Mouse (Mus musculus) limb, embryonic 13.5 days (tissue): Measurements from ENCODE around the gene Pak6. TPM values are rescaled to one million over a fixed set of nuclear protein-coding genes. Genes with fewer than 3 reads are reported as not detected.

Experiments used
- ATAC-seq: fragments of 200-750 bp; cut with Nextera tagmentation; 2 replicates; pipeline ENCODE4 v1.8.0; 2017; ENCODE audit warnings: low read depth, moderate number of reproducible peaks, moderate TSS enrichment; ENCODE audit not compliant: low FRiP score
- H3K27ac ChIP-seq: fragments of 300-500 bp; sonication (generic); 2 replicates; pipeline ENCODE4 v1.5.1; 2015; ENCODE audit warnings: inconsistent platforms, mild to moderate bottlenecking, moderate library complexity
- H3K27me3 ChIP-seq: fragments of 300-500 bp; sonication (generic); 2 replicates; pipeline ENCODE4 v1.6.1; 2015; ENCODE audit warnings: mild to moderate bottlenecking, inconsistent platforms
- H3K36me3 ChIP-seq: fragments of 300-500 bp; sonication (generic); 2 replicates; pipeline ENCODE4 v1.6.1; 2015; ENCODE audit warnings: inconsistent platforms, mild to moderate bottlenecking, moderate library complexity
- H3K4me1 ChIP-seq: fragments of 300-500 bp; sonication (generic); 2 replicates; pipeline ENCODE4 v1.6.1; 2015; ENCODE audit warnings: inconsistent platforms
- H3K4me2 ChIP-seq: fragments of 300-500 bp; sonication (generic); replicated peaks from 2 replicates; pipeline ENCODE4 v1.6.1; 2015; ENCODE audit warnings: inconsistent platforms, mild to moderate bottlenecking, moderate library complexity
- H3K4me3 ChIP-seq: fragments of 300-500 bp; sonication (generic); 2 replicates; pipeline ENCODE4 v1.5.1; 2015; ENCODE audit warnings: moderate library complexity, mild to moderate bottlenecking, inconsistent platforms
- H3K9ac ChIP-seq: fragments of 300-500 bp; sonication (generic); 2 replicates; pipeline ENCODE4 v1.6.1; 2015; ENCODE audit warnings: mild to moderate bottlenecking, inconsistent platforms
- H3K9me3 ChIP-seq: fragments of 300-500 bp; sonication (generic); 2 replicates; pipeline ENCODE4 v1.6.1; 2016; ENCODE audit warnings: inconsistent platforms
- WGBS: fragments of 180-500 bp; shearing (Covaris S2); methylation state at CpG from one replicate; pipeline ENCODE4 v1.1.7; 2015; 5-methylcytosine and 5-hydroxymethylcytosine counted together
- polyA plus RNA-seq: library from polyadenylated mRNA; unstranded; fragments of >200 nt; fragmentation: Nextera tagmentation; extraction: Ambion mirVana; gene quantifications from 2 replicates; pipeline ENCODE4 v1.2.1, GENCODE M21; 2015

Gene Pak6
- polyA plus RNA-seq, 1 experiment from 2014 or later: 3.3 TPM

GRCm38 (mm10) chr2:118745232-118745884 lies 82.3 kb downstream of the Pak6 start, which contains the start of gene Inafm2:
Gene Inafm2, plus strand, starts transcription at chr2:118745758.
- no peak within 1 kb of the TSS; the same call in 1 of the 2 replicates for H3K27ac ChIP-seq
- H3K4me3 ChIP-seq: peak within 1 kb of the TSS; percentile 85
- H3K4me2 ChIP-seq: peak within 1 kb of the TSS; percentile 97
- H3K9ac ChIP-seq: peak within 1 kb of the TSS; percentile 90
- peak; percentile 90 for ATAC-seq
- no peaks in the 10 kb centered on the region for H3K36me3 ChIP-seq
- H3K9me3 ChIP-seq: no peaks in the 10 kb centered on the region
- peaks cover 26% of the 10 kb centered on the region for H3K27me3 ChIP-seq
- H3K4me1 ChIP-seq: peaks cover 49% of the 10 kb centered on the region
- WGBS: under 1% methylated on average over 54 of the region's 57 CpGs

DNA sequence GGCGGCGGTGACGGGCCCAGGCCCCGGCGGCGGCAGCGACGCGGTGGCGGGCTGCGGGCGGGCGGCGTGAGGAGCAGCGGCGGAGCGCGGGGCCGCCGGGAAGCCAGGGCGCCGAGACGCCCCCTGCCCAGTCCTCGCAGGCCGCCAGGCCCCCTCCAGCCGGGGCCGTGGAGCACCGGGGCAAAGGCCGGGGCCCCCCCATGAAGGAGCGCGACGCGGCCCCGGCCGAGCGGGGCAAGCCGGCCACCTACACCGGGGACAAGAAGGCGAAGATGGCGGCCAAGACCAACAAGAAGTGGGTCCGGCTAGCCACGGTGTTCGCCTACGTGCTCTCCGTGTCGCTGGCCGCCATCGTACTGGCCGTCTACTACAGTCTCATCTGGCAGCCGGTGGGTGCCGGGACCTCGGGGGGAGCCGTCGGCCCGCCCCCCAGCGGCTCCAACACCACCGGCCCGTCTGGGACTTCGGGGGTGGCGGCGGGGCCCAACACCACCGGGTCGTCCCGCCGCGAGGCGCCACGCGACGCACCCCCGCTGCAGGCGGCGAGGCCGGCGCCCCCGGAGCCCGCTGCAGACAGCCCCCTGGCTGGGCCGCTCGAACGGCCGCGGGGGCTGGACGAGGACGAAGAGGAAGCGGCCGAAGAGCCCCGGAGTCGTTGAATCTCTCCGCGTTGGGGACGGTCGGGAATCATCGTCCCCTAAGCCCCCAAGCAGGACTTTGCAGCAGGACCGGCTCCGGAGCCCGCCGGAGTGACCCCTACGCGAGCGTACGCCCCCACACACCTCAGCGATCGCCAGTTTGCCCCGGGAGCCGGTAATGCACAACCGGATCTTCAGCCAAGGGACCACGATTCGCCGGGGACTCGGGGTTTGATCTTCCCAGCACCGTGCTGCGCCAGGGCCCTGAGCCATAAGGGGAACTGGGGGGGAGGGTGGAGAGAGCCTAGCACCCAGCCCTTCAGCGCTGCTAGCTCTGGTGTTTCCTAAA lies 83.1 kb downstream of the Pak6 start:
- H3K36me3 ChIP-seq: no peaks in the 10 kb centered on the region
- H3K9ac ChIP-seq: peak overlapping the region; percentile 90
- peaks cover 26% of the 10 kb centered on the region for H3K27me3 ChIP-seq
- WGBS: under 1% methylated on average over 110 of the region's 113 CpGs
- peak overlapping the region; percentile 97 for H3K4me2 ChIP-seq
- peak; percentile 49 for ATAC-seq
- no peaks in the 10 kb centered on the region for H3K9me3 ChIP-seq
- H3K27ac ChIP-seq: no peak overlapping the region; the same call in 1 of the 2 replicates
- H3K4me3 ChIP-seq: peak overlapping the region; percentile 85
- peaks cover 56% of the 10 kb centered on the region for H3K4me1 ChIP-seq

DNA sequence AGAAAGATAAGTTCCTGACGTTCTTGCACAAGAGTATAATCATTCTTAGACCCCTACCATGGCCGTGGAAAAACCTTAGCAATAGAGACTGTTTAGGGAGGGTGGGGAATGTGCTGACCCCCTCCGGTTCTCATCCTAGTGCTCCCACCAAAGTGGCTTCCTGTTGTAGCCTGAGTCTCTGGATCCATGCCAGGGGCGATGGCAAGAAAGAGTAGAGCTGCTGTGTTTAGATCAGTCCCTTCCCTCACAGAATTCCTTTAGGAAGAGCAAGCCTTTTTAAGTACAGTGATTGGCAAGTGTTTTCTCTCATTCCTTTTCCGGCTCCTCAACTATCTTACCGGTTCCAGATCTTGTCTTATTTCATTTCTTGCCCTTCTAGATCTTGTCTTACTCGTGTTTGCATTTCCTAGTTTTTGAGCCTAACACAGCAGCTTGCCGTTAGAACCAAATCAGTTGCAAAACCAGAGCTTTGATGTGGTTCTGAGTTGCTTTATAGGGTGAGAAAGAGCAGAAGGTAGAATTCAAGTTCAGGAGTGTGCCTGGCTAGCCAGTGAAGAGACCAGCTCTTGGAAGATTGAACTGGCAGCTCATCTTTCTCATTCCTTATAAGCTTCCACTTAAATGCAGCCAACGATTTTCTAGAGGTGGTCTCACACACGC lies 84.3 kb downstream of the Pak6 start:
- no peak for ATAC-seq
- H3K4me3 ChIP-seq: peak overlapping the region; percentile 85
- peak overlapping the region; percentile 97 for H3K4me2 ChIP-seq
- no peak overlapping the region for H3K27ac ChIP-seq
- peak overlapping the region; percentile 90 for H3K9ac ChIP-seq
- peaks cover 67% of the 10 kb centered on the region for H3K4me1 ChIP-seq
- H3K27me3 ChIP-seq: peaks cover 20% of the 10 kb centered on the region
- WGBS: 28% methylated on average over 10 of the region's 10 CpGs
- H3K9me3 ChIP-seq: no peaks in the 10 kb centered on the region
- H3K36me3 ChIP-seq: no peaks in the 10 kb centered on the region

Other genes starting within 250 kb of the Pak6 start
- 244 and 249 TPM in 2 replicates for gene Srp14, start 183.6 kb upstream of the Pak6 start, polyA plus RNA-seq
- gene Bmf, start 113.6 kb upstream of the Pak6 start, polyA plus RNA-seq: 6.8 and 7.3 TPM in 2 replicates
- gene Bub1b, start 65.1 kb upstream of the Pak6 start, polyA plus RNA-seq: 85.6 and 89.9 TPM in 2 replicates
- gene Ankrd63, start 40.7 kb downstream of the Pak6 start, polyA plus RNA-seq: 0.05 TPM in 1 of 2 replicates, not detected in the other
- gene Plcb2, start 65.1 kb downstream of the Pak6 start, polyA plus RNA-seq: 0.28 and 0.46 TPM in 2 replicates
- gene Inafm2, start 82.5 kb downstream of the Pak6 start, polyA plus RNA-seq: 19.4 and 21.1 TPM in 2 replicates
- gene Ccdc9b, start 99.4 kb downstream of the Pak6 start, polyA plus RNA-seq: 0.78 and 0.85 TPM in 2 replicates
- not detected in 2 replicates for gene Phgr1, start 109.5 kb downstream of the Pak6 start, polyA plus RNA-seq
- 0.13 and 0.22 TPM in 2 replicates for gene Disp2, start 116.4 kb downstream of the Pak6 start, polyA plus RNA-seq
- gene Knstrn, start 150.7 kb downstream of the Pak6 start, polyA plus RNA-seq: 106 and 107 TPM in 2 replicates
- 82.6 and 95.3 TPM in 2 replicates for gene Ivd, start 198.7 kb downstream of the Pak6 start, polyA plus RNA-seq
- 3.7 and 3.8 TPM in 2 replicates for gene Bahd1, start 237.1 kb downstream of the Pak6 start, polyA plus RNA-seq